Mouse (Mus musculus): ENCODE data around the gene Nucb2. TPM values are rescaled to one million over a fixed set of nuclear protein-coding genes. Genes with fewer than 3 reads are reported as not detected.

Gene Nucb2
- polyA plus RNA-seq, 1 experiment from 2014 or later, result 29.8 TPM

GRCm38 (mm10) chr7:116529793-116530192, 25.6 kb downstream of the Nucb2 start:
- no peak for ATAC-seq (ENCODE audit: low FRiP score)
- Histone ChIP-seq H3K36me3 (peaks cover 40% of the 10 kb centered on the region), H3K27me3 (replicated peaks) (no peaks in the 10 kb centered on the region), H3K4me2 (no peak overlapping the region), H3K4me1 (no peaks in the 10 kb centered on the region), H3K9me3 (replicated peaks) (no peaks in the 10 kb centered on the region), H3K9ac (replicated peaks) (no peak overlapping the region), H3K4me3 (replicated peaks) (no peak overlapping the region), H3K27ac (replicated peaks) (no peak overlapping the region)
- WGBS, result 81% methylated on average over 4 of the region's 4 CpGs

GRCm38 (mm10) chr7:116530470-116530869, 26.3 kb downstream of the Nucb2 start:
- 97% methylated on average over 5 of the region's 5 CpGs for WGBS
- H3K4me2 ChIP-seq, result no peak overlapping the region
- no peak overlapping the region for H3K4me3 ChIP-seq (replicated peaks)
- no peaks in the 10 kb centered on the region for H3K9me3 ChIP-seq (replicated peaks)
- no peak overlapping the region for H3K9ac ChIP-seq (replicated peaks)
- no peak overlapping the region for H3K27ac ChIP-seq (replicated peaks)
- peaks cover 46% of the 10 kb centered on the region for H3K36me3 ChIP-seq
- no peak for ATAC-seq (ENCODE audit: low FRiP score)
- H3K27me3 ChIP-seq (replicated peaks), result no peaks in the 10 kb centered on the region
- H3K4me1 ChIP-seq, result no peaks in the 10 kb centered on the region

DNA sequence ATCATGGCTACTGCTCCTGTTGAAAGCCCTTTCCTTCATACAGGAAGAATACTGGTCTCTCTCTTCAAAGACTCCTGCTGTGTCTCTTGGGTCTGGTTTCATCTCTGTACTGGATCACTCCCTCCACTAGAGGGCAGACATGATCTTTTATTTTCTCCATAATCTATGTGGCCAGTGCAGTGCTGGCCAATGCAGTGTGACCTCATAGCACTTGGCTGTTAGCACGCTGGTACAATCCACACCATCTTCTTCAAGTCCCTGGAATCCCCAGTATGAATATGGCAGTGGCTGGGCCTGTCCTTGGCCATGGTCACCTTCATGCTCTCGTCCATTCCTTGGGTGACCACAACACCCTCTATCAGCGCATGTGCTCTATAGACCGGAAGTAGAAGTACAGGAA, 27.1 kb downstream of the Nucb2 start:
- H3K36me3 ChIP-seq, result peaks cover 49% of the 10 kb centered on the region
- no peak overlapping the region for H3K27ac ChIP-seq (replicated peaks)
- no peaks in the 10 kb centered on the region for H3K4me1 ChIP-seq
- no peak overlapping the region for H3K4me3 ChIP-seq (replicated peaks)
- no peak overlapping the region for H3K9ac ChIP-seq (replicated peaks)
- no peaks in the 10 kb centered on the region for H3K27me3 ChIP-seq (replicated peaks)
- H3K9me3 ChIP-seq (replicated peaks), result no peaks in the 10 kb centered on the region
- 86% methylated on average over 4 of the region's 4 CpGs for WGBS
- no peak overlapping the region for H3K4me2 ChIP-seq
- ATAC-seq (ENCODE audit: low FRiP score), result peak; percentile 61; the same call in 1 of the 2 replicates

DNA sequence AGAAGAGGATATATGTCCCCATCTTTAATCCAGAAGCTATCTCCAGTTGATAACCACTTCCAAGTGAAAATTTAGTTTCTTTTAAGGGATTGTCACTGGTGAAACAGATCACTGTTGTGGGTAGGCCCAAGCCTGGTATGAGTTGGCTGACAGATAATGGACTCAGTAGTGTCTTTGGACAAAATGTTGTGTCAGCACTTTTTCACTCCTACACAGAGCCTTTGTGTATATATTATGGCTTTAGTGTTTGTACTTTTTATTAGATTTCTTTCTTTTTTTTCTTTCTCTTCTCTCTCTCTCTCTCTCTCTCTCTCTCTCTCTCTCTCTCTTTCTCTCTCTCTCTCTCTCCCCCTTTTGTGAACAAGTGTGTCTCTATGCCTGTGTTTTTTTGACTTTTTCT, 52.7 kb downstream of the Nucb2 start:
- no peak for ATAC-seq (ENCODE audit: low FRiP score)
- Histone ChIP-seq H3K4me1 (no peaks in the 10 kb centered on the region), H3K27ac (replicated peaks) (no peak overlapping the region), H3K4me3 (replicated peaks) (no peak overlapping the region), H3K9me3 (replicated peaks) (no peaks in the 10 kb centered on the region), H3K9ac (replicated peaks) (no peak overlapping the region), H3K36me3 (no peaks in the 10 kb centered on the region), H3K4me2 (no peak overlapping the region), H3K27me3 (replicated peaks) (no peaks in the 10 kb centered on the region)

- Histone ChIP-seq H3K4me2 (no peak overlapping the region), H3K9ac (replicated peaks) (no peak overlapping the region)
- no peak for ATAC-seq (ENCODE audit: low FRiP score)
These were observed 70.4 kb downstream of the Nucb2 start for GRCm38 (mm10) chr7:116574551-116574950.

More at GRCm38 (mm10) chr7:116574551-116574950, 70.4 kb downstream of the Nucb2 start:
- Histone ChIP-seq H3K27ac (replicated peaks) (no peak overlapping the region), H3K36me3 (no peaks in the 10 kb centered on the region), H3K27me3 (replicated peaks) (no peaks in the 10 kb centered on the region), H3K9me3 (replicated peaks) (no peaks in the 10 kb centered on the region), H3K4me1 (no peaks in the 10 kb centered on the region), H3K4me3 (replicated peaks) (no peak overlapping the region)

Other genes starting within 250 kb of the Nucb2 start
- 5.4 and 12.8 TPM in 2 replicates for gene Plekha7, start 196.0 kb upstream of the Nucb2 start, polyA plus RNA-seq (2015; fragmentation: Nextera tagmentation; extraction: Ambion mirVana)
- 511 and 555 TPM in 2 replicates for gene Rps13, start 170.2 kb upstream of the Nucb2 start, polyA plus RNA-seq (2015; fragmentation: Nextera tagmentation; extraction: Ambion mirVana)
- 16.4 and 17.2 TPM in 2 replicates for gene Pik3c2a, start 60.9 kb upstream of the Nucb2 start, polyA plus RNA-seq (2015; fragmentation: Nextera tagmentation; extraction: Ambion mirVana)

All from neural tube, embryonic 15.5 days (tissue).